Mouse (Mus musculus) liver, embryonic 12.5 days (tissue): ENCODE results near the gene Parp14. TPM values are rescaled to one million over a fixed set of nuclear protein-coding genes. Genes with fewer than 3 reads are reported as not detected.

Source experiments
- ATAC-seq: fragments of 200-750 bp; cut with Nextera tagmentation; 2 replicates; pipeline ENCODE4 v1.8.0; 2017; ENCODE audit warnings: moderate number of reproducible peaks, mild to moderate bottlenecking, moderate library complexity
- H3K27ac ChIP-seq: fragments of 300-500 bp; sonication (generic); 2 replicates; pipeline ENCODE4 v1.5.1; 2016; ENCODE audit warnings: mild to moderate bottlenecking
- H3K27me3 ChIP-seq: fragments of 300-500 bp; sonication (generic); replicated peaks from 2 replicates; pipeline ENCODE4 v1.6.1; 2016; ENCODE audit warnings: mild to moderate bottlenecking, moderate library complexity
- H3K36me3 ChIP-seq: fragments of 300-500 bp; sonication (generic); 2 replicates; pipeline ENCODE4 v1.6.1; 2016; ENCODE audit warnings: mild to moderate bottlenecking, moderate library complexity
- H3K4me1 ChIP-seq: fragments of 300-500 bp; sonication (generic); 2 replicates; pipeline ENCODE4 v1.6.1; 2016
- H3K4me2 ChIP-seq: fragments of 300-500 bp; sonication (generic); 2 replicates; pipeline ENCODE4 v1.6.1; 2016; ENCODE audit warnings: mild to moderate bottlenecking, moderate library complexity
- H3K4me3 ChIP-seq: fragments of 300-500 bp; sonication (generic); 2 replicates; pipeline ENCODE4 v1.5.1; 2016; ENCODE audit warnings: mild to moderate bottlenecking, moderate library complexity
- H3K9ac ChIP-seq: fragments of 300-500 bp; sonication (generic); 2 replicates; pipeline ENCODE4 v1.6.1; 2016; ENCODE audit warnings: mild to moderate bottlenecking, moderate library complexity
- H3K9me3 ChIP-seq: fragments of 300-500 bp; sonication (generic); replicated peaks from 2 replicates; pipeline ENCODE4 v1.6.1; 2016; ENCODE audit warnings: mild to moderate bottlenecking, moderate library complexity
- WGBS: fragments of 180-500 bp; shearing (Covaris S2); methylation state at CpG from one replicate; pipeline ENCODE4 v1.1.7; 2016; ENCODE audit not compliant: insufficient replicate concordance; 5-methylcytosine and 5-hydroxymethylcytosine counted together
- polyA plus RNA-seq: library from polyadenylated mRNA; unstranded; fragments of >200 nt; fragmentation: Nextera tagmentation; extraction: Ambion mirVana; gene quantifications from 2 replicates; pipeline ENCODE4 v1.2.1, GENCODE M21; 2016

Gene Parp14
- polyA plus RNA-seq, 1 experiment from 2014 or later, result 1.2 TPM

GRCm38 (mm10) chr16:35869126-35869525 lies 2.2 kb downstream of the Parp14 start:
- Histone ChIP-seq H3K27ac (no peak overlapping the region), H3K9me3 (no peaks in the 10 kb centered on the region), H3K36me3 (no peaks in the 10 kb centered on the region), H3K4me2 (peak overlapping the region; percentile 42), H3K27me3 (peaks cover 59% of the 10 kb centered on the region), H3K4me3 (0 out of 2 replicates have a peak overlapping the region, but pooled peaks have one; percentile 10), H3K9ac (no peak overlapping the region), H3K4me1 (peaks cover 30% of the 10 kb centered on the region)
- 19% methylated on average over 3 of the region's 3 CpGs for WGBS
- ATAC-seq, result no peak

GRCm38 (mm10) chr16:35867726-35868125 lies 3.6 kb downstream of the Parp14 start:
- no peak for ATAC-seq
- 67% methylated on average over 11 of the region's 11 CpGs for WGBS
- Histone ChIP-seq H3K4me1 (peaks cover 27% of the 10 kb centered on the region), H3K36me3 (no peaks in the 10 kb centered on the region), H3K27ac (no peak overlapping the region), H3K4me3 (no peak overlapping the region), H3K9me3 (no peaks in the 10 kb centered on the region), H3K9ac (no peak overlapping the region), H3K27me3 (peaks cover 55% of the 10 kb centered on the region), H3K4me2 (no peak overlapping the region)

DNA sequence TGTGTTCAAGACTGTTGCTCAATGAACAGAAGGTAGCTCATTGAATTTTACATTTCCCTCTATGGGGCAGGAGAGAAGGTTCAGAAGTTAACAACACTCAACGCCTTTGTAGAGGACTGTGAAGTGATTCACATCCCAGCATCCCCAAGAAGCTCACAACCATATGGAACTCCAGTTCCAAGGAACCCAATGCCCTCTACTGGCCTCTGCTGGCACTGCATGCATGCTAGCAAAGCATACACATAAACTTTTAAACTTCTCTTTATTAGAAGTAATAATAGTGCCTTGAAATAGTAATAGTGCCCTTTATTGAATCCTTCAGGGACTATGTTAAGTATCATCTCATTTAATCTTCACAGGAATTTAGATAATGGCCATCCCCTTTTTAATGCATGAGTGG lies 9.3 kb downstream of the Parp14 start:
- WGBS, result 69% methylated on average over 1 of the region's 1 CpGs
- no peak overlapping the region for H3K9ac ChIP-seq
- H3K27ac ChIP-seq, result no peak overlapping the region
- H3K36me3 ChIP-seq, result no peaks in the 10 kb centered on the region
- H3K4me3 ChIP-seq, result no peak overlapping the region
- no peaks in the 10 kb centered on the region for H3K9me3 ChIP-seq
- peaks cover 20% of the 10 kb centered on the region for H3K4me1 ChIP-seq
- ATAC-seq, result no peak
- no peak overlapping the region for H3K4me2 ChIP-seq
- H3K27me3 ChIP-seq, result peaks cover 13% of the 10 kb centered on the region

DNA sequence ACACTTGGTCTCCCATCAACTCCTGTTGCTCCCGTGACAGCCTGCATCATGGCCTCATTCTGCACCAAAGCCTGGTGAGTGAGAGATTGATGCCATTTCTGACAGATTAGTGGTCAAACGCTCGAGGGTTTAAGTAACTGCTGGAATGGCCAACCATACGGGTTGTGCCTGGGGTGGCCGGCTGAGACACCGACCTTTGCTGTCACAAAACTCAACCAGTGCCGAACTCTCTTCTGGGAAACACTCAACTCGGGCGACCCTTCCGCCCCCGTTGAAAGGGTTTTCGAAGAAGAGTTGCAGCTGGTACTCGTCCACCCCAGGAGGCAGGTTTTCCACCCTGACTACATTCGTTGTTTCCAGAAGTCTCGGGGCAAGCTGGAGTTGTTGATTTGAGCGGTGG lies 11.1 kb downstream of the Parp14 start:
- ATAC-seq, result no peak
- Histone ChIP-seq H3K27me3 (peaks cover 13% of the 10 kb centered on the region), H3K27ac (no peak overlapping the region), H3K4me1 (peaks cover 31% of the 10 kb centered on the region), H3K36me3 (no peaks in the 10 kb centered on the region), H3K9ac (no peak overlapping the region), H3K9me3 (no peaks in the 10 kb centered on the region), H3K4me3 (no peak overlapping the region), H3K4me2 (no peak overlapping the region)
- 77% methylated on average over 16 of the region's 16 CpGs for WGBS

GRCm38 (mm10) chr16:35856766-35857165 lies 14.6 kb downstream of the Parp14 start:
- peak; percentile 99 for ATAC-seq
- Histone ChIP-seq H3K4me2 (peak overlapping the region; percentile 57), H3K27me3 (no peaks in the 10 kb centered on the region), H3K36me3 (no peaks in the 10 kb centered on the region), H3K9me3 (no peaks in the 10 kb centered on the region), H3K4me1 (peaks cover 31% of the 10 kb centered on the region), H3K4me3 (peak overlapping the region; percentile 9; the same call in 1 of the 2 replicates), H3K27ac (peak overlapping the region; percentile 75), H3K9ac (no peak overlapping the region)
- 30% methylated on average over 18 of the region's 18 CpGs for WGBS

- H3K36me3 ChIP-seq, result no peaks in the 10 kb centered on the region
- no peaks in the 10 kb centered on the region for H3K27me3 ChIP-seq
- ATAC-seq, result no peak
- no peak overlapping the region for H3K27ac ChIP-seq
- no peak overlapping the region for H3K4me3 ChIP-seq
- no peak overlapping the region for H3K4me2 ChIP-seq
- WGBS, result 70% methylated on average over 4 of the region's 4 CpGs
- H3K4me1 ChIP-seq, result peaks cover 31% of the 10 kb centered on the region
- H3K9ac ChIP-seq, result no peak overlapping the region
- no peaks in the 10 kb centered on the region for H3K9me3 ChIP-seq
Observed at GRCm38 (mm10) chr16:35855846-35856245, 15.5 kb downstream of the Parp14 start.

DNA sequence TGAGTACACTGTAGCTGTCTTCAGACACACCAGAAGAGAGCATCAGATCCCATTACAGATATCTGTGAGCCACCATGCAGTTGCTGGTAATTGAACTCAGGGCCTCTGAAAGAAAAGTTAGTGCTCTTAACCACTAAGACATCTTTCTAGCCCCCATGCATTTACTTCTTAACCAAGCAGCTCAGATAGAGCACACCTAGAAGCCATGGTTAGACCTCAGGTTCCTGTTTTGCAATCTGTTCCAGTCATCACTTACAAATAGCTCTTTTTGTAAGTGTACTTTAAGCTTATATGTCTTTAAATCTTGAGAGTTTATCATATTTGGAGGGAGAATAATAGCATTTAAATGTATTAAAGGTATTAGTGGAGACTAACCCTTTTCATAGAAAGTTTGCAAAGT lies 24.2 kb downstream of the Parp14 start:
- Histone ChIP-seq H3K36me3 (no peaks in the 10 kb centered on the region), H3K4me2 (no peak overlapping the region), H3K27me3 (no peaks in the 10 kb centered on the region), H3K4me3 (no peak overlapping the region), H3K27ac (no peak overlapping the region), H3K9ac (no peak overlapping the region), H3K4me1 (peaks cover 4% of the 10 kb centered on the region; the same call in 1 of the 2 replicates), H3K9me3 (no peaks in the 10 kb centered on the region)
- ATAC-seq, result no peak

DNA sequence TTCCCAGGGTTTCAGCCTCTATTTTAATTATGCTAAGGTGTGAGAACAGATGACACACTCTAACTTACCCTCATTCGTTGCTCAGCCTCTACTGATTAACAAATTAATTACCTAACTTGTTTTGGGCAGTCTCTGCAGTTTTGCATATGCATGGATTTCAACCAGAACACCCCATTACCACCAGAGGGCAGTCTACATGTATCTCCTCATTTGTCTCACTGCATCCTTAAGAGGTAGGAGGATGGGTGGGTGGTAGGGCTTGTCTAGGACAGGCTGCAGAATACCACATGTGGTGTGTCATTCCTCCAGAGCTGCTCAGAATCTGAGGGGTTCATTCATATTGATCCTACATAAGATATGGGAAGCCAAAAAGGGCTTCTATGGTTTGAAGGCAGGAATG lies 31.7 kb downstream of the Parp14 start:
- no peaks in the 10 kb centered on the region for H3K4me1 ChIP-seq
- ATAC-seq, result no peak
- no peaks in the 10 kb centered on the region for H3K9me3 ChIP-seq
- H3K27ac ChIP-seq, result no peak overlapping the region
- no peak overlapping the region for H3K4me2 ChIP-seq
- no peak overlapping the region for H3K9ac ChIP-seq
- 0 out of 2 replicates have a peak, but pooled peaks cover 6% of the 10 kb centered on the region for H3K27me3 ChIP-seq
- H3K4me3 ChIP-seq, result no peak overlapping the region
- 17% methylated on average over 1 of the region's 1 CpGs for WGBS
- no peaks in the 10 kb centered on the region for H3K36me3 ChIP-seq

- no peaks in the 10 kb centered on the region for H3K36me3 ChIP-seq
- H3K4me3 ChIP-seq, result no peak overlapping the region
- ATAC-seq, result no peak
- 0 out of 2 replicates have a peak, but pooled peaks cover 11% of the 10 kb centered on the region for H3K27me3 ChIP-seq
- H3K27ac ChIP-seq, result no peak overlapping the region
- no peaks in the 10 kb centered on the region for H3K4me1 ChIP-seq
- H3K9me3 ChIP-seq, result no peaks in the 10 kb centered on the region
- H3K4me2 ChIP-seq, result no peak overlapping the region
- no peak overlapping the region for H3K9ac ChIP-seq
- 79% methylated on average over 8 of the region's 8 CpGs for WGBS
Observed at GRCm38 (mm10) chr16:35834653-35835052, 36.7 kb downstream of the Parp14 start.

DNA sequence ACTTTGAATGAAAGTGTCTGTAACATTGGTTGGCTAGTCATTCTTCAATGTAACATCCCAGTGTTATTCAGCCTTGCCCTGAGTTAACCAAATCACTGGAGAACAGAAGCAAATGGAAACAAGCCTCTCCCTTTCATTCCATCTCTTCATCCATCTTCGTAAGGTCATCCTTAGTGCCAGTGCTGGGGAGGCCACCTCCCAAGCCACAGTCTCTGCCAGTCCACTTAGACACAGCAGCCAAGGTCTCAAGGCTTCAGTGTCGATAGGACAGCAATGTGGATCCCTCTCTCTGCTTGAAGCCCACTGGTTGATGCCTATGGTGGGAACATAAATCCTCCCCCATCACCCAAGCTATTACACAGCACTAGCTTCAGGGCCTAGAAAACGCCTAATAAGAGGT lies 38.4 kb downstream of the Parp14 start:
- Histone ChIP-seq H3K9me3 (no peaks in the 10 kb centered on the region), H3K27me3 (0 out of 2 replicates have a peak, but pooled peaks cover 11% of the 10 kb centered on the region), H3K27ac (no peak overlapping the region), H3K4me3 (no peak overlapping the region), H3K9ac (no peak overlapping the region), H3K4me1 (no peaks in the 10 kb centered on the region), H3K36me3 (peaks cover 1% of the 10 kb centered on the region), H3K4me2 (no peak overlapping the region)
- 53% methylated on average over 3 of the region's 3 CpGs for WGBS
- no peak for ATAC-seq

DNA sequence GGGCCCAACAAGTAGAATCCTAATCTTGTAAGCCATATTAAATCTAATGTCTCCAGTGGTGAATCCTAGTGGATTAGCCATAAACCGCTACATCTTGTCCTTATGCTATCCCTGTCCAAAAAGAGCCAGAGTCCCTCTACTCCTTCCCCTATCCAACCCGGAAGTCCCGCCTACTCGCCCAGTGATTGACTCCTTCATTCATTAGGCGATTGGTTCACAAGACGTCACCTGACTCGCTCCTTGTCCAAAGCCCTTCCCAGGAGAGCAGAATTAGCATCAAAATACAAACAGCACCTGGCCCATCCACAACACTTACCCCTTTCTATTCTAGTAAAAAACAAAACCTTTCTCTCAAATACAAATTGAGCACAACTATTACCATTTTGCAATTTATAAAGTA lies 41.3 kb downstream of the Parp14 start:
- Histone ChIP-seq H3K4me2 (no peak overlapping the region), H3K9me3 (no peaks in the 10 kb centered on the region), H3K4me1 (no peaks in the 10 kb centered on the region), H3K27me3 (0 out of 2 replicates have a peak, but pooled peaks cover 11% of the 10 kb centered on the region), H3K9ac (no peak overlapping the region), H3K27ac (no peak overlapping the region), H3K4me3 (no peak overlapping the region), H3K36me3 (peaks cover 30% of the 10 kb centered on the region)
- ATAC-seq, result no peak
- 27% methylated on average over 7 of the region's 7 CpGs for WGBS

DNA sequence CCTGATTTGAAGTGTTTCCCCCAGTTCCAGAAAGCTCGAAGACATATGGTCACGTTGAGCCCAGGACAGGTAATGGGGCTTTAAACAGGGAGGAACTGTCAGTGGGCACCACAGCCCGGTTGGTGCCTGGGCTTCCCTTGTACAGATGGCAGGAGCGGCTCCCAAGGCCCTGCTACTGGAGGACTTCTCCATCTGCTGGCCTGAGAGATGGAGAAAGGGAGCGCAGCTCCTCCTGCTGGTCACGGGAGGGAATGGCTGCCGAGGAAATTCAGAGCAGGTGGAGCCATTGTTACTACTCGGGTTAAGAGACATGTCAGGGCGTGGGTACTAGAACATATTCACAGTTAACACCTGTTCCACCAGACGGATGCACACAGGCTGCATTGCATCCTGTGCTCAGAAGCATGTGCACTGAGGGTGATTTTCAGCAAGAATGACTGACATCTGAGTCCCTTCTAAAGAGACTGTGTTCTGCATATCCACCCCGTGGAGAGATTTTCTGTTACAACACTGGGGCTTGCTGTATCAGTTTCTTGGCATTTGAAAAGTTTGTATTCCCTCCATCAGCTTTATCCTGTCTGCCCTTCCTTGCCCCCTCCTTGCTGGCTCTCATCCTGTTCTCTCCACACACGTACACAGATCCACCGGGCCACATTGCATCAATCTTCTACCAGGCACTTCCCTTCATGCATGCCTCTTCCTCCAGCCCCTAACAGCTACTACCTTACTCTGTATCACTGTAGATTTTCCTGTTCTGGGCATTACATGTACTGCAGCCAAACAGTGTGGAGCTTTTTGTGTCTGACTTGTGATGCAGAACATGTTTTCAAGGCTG lies 53.9 kb downstream of the Parp14 start:
- 35% methylated on average over 13 of the region's 13 CpGs for WGBS
- H3K36me3 ChIP-seq, result peaks cover 81% of the 10 kb centered on the region
- no peak overlapping the region for H3K4me2 ChIP-seq
- H3K9ac ChIP-seq, result no peak overlapping the region
- peak; percentile 74 for ATAC-seq
- no peaks in the 10 kb centered on the region for H3K9me3 ChIP-seq
- H3K4me1 ChIP-seq, result no peaks in the 10 kb centered on the region
- H3K4me3 ChIP-seq, result no peak overlapping the region
- no peak overlapping the region for H3K27ac ChIP-seq
- no peaks in the 10 kb centered on the region for H3K27me3 ChIP-seq
